Mouse (Mus musculus): ENCODE results near the gene Gm3629. TPM values are rescaled to one million over a fixed set of nuclear protein-coding genes. Genes with fewer than 3 reads are reported as not detected.
A peak's percentile ranks its signal among the peaks of the same experiment; 100 is the strongest.
"Not testable (repeated sequence)": the region's sequence is repeated elsewhere in the genome, so short reads cannot be mapped to it uniquely, and the experiment has no call there.

The Gm3629 gene
- not detected in 2 replicates for polyA plus RNA-seq (2015; fragmentation: Nextera tagmentation; extraction: Ambion mirVana)

DNA sequence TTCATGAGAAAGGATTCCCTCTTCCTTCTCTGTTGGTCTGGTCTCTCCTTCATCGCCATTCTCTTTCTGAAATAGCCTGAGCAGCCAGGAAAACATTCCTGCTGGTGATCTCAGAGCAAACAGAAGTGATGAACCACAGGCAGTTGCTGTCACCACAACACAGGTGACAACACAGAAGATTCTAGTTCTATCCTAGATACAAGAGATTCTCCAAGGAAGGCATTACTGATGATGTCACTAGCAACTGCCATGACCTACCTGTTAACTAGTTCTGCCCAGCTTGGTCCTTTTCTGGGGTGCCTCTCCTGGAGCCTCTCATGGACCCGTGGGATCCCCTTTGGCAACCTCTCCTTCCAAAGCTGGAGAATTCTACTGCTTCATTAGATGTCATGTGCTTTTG lies at the start of gene Gm3629:
Gene Gm3629 (minus strand): TSS at position 101 of the 400 bp plus-strand sequence.
- not testable (repeated sequence) for H3K4me2 ChIP-seq; H3K4me3 ChIP-seq (replicated peaks); H3K9ac ChIP-seq; ATAC-seq (replicated peaks; ENCODE audit: low FRiP score); H3K4me1 ChIP-seq; H3K36me3 ChIP-seq; H3K27me3 ChIP-seq; H3K9me3 ChIP-seq (replicated peaks); H3K27ac ChIP-seq
- WGBS = 10% methylated on average over 1 of the region's 2 CpGs

DNA sequence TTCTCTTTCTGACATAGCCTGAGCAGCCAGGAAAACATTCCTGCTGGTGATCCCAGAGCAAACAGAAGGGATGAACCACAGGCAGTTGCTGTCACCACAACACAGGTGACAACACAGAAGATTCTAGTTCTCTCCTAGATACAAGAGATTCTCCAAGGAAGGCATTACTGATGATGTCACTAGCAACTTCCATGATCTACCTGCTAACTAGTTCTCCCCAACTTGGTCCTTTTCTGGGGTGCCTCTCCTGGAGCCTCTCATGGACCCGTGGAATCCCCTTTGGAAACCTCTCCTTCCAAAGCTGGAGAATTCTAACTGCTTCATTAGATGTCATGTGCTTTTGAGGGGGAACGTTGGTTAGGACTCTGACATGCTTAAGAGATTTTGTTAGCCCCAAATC lies 31.9 kb upstream of the Gm3629 start, which contains the start of gene Gm3460:
Gene Gm3460 (minus strand): TSS at position 101 of the 400 bp plus-strand sequence.
- not testable (repeated sequence) for H3K27me3 ChIP-seq; H3K9ac ChIP-seq; H3K4me3 ChIP-seq (replicated peaks); H3K36me3 ChIP-seq; H3K27ac ChIP-seq; ATAC-seq (replicated peaks; ENCODE audit: low FRiP score); H3K4me1 ChIP-seq; H3K9me3 ChIP-seq (replicated peaks); H3K4me2 ChIP-seq
- WGBS = 65% methylated on average over 1 of the region's 2 CpGs

DNA sequence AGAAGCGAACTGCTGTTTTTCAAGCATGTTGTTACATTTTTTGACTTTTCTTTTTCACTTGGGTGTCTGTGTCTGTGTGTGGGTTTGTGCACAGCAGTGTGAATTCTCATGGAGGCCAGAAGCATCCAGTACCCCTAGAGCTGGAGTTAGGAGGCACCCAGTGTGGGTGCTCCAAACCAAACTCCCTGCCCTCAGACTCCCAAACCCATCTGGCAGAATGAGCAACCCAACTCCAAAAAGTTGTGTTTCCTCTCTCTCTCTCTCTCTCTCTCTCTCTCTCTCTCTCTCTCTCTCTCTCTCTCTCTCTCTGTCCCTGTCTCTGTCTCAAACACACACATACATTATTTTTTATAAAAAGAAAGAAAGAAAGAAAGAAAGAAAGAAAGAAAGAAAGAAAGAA lies 16.0 kb upstream of the Gm3629 start:
- H3K4me3 ChIP-seq (replicated peaks); H3K27ac ChIP-seq; H3K27me3 ChIP-seq; H3K36me3 ChIP-seq; H3K9ac ChIP-seq; H3K4me1 ChIP-seq; ATAC-seq (replicated peaks; ENCODE audit: low FRiP score); H3K9me3 ChIP-seq (replicated peaks); H3K4me2 ChIP-seq: not testable (repeated sequence)
- WGBS = no CpG with 5 or more reads among the region's 1 CpGs

DNA sequence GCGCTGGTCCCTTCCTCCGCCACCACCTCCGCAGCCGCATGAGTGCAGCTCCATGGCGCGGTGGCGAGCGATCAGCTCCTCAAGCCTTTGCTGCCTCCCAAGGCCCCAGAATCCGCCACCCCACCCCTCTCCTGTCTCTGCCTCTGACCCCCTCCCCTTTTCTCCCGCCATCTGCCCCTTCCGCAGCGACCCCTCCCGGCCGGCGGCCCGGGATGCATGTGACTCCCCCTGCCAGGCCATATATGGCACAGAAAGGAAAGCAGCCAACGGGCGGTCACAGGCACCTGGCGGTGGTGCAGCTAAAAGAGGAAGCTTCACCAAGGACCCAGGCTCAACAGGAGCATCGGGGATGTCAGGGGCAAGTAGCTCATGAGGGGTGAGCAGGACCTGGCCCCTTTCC lies 14.6 kb upstream of the Gm3629 start:
- ATAC-seq (replicated peaks; ENCODE audit: low FRiP score); H3K27me3 ChIP-seq; H3K4me1 ChIP-seq; H3K27ac ChIP-seq; H3K36me3 ChIP-seq; H3K9me3 ChIP-seq (replicated peaks): not testable (repeated sequence)
- 0 out of 2 replicates have a peak overlapping the region, but pooled peaks have one; percentile 14 for H3K9ac ChIP-seq
- 3% methylated on average over 13 of the region's 20 CpGs for WGBS
- H3K4me2 ChIP-seq = peak overlapping the region; percentile 67
- H3K4me3 ChIP-seq (replicated peaks) = peak overlapping the region; percentile 40

- 9% methylated on average over 17 of the region's 20 CpGs for WGBS
Measured at GRCm38 (mm10) chr14:6604551-6604950, 14.1 kb upstream of the Gm3629 start.

DNA sequence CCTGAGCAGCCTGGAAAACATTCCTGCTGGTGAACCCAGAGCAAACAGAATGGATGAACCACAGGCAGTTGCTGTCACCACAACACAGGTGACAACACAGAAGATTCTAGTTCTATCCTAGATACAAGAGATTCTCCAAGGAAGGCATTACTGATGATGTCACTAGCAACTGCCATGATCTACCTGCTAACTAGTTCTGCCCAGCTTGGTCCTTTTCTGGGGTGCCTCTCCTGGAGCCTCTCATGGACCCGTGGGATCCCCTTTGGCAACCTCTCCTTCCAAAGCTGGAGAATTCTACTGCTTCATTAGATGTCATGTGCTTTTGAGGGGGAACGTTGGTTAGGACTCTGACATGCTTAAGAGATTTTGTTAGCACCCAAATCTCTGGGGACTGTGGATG lies 53.2 kb downstream of the Gm3629 start, which contains the start of gene Gm8356:
Gene Gm8356 (minus strand): TSS at position 101 of the 400 bp plus-strand sequence.
- not testable (repeated sequence) for H3K36me3 ChIP-seq; H3K4me3 ChIP-seq (replicated peaks); ATAC-seq (replicated peaks; ENCODE audit: low FRiP score); H3K4me2 ChIP-seq; H3K9ac ChIP-seq; H3K4me1 ChIP-seq; H3K27ac ChIP-seq; H3K9me3 ChIP-seq (replicated peaks); H3K27me3 ChIP-seq
- WGBS = 22% methylated on average over 1 of the region's 2 CpGs

More at GRCm38 (mm10) chr14:6604551-6604950, 14.1 kb upstream of the Gm3629 start:
- H3K4me3 ChIP-seq (replicated peaks) = peak overlapping the region; percentile 40
- not testable (repeated sequence) for H3K27ac ChIP-seq; H3K4me1 ChIP-seq; H3K36me3 ChIP-seq; H3K9ac ChIP-seq; H3K9me3 ChIP-seq (replicated peaks); H3K27me3 ChIP-seq; ATAC-seq (replicated peaks; ENCODE audit: low FRiP score)
- H3K4me2 ChIP-seq = peak overlapping the region; percentile 67

Other genes starting within 250 kb of the Gm3629 start
- not detected in 2 replicates for gene Gm3618, start 246.9 kb downstream of the Gm3629 start, polyA plus RNA-seq (2015; fragmentation: Nextera tagmentation; extraction: Ambion mirVana)
- not detected in 2 replicates for gene Gm16440, start 200.3 kb downstream of the Gm3629 start, polyA plus RNA-seq (2015; fragmentation: Nextera tagmentation; extraction: Ambion mirVana)
- gene Gm3591, start 178.1 kb downstream of the Gm3629 start, polyA plus RNA-seq (2015; fragmentation: Nextera tagmentation; extraction: Ambion mirVana) = 0.52 and 0.57 TPM in 2 replicates
- not detected in 2 replicates for gene Gm3594, start 146.0 kb downstream of the Gm3629 start, polyA plus RNA-seq (2015; fragmentation: Nextera tagmentation; extraction: Ambion mirVana)
- not detected in 2 replicates for gene Gm8356, start 53.3 kb downstream of the Gm3629 start, polyA plus RNA-seq (2015; fragmentation: Nextera tagmentation; extraction: Ambion mirVana)
- not detected in 2 replicates for gene Gm3460, start 31.8 kb upstream of the Gm3629 start, polyA plus RNA-seq (2015; fragmentation: Nextera tagmentation; extraction: Ambion mirVana)
- gene Gm10251, start 93.6 kb upstream of the Gm3629 start, polyA plus RNA-seq (2015; fragmentation: Nextera tagmentation; extraction: Ambion mirVana) = not detected in 2 replicates
- gene Gm8050, start 129.6 kb upstream of the Gm3629 start, polyA plus RNA-seq (2015; fragmentation: Nextera tagmentation; extraction: Ambion mirVana) = 0.13 TPM in 1 of 2 replicates, not detected in the other
- 2.9 and 3.2 TPM in 2 replicates for gene Gm3636, start 151.7 kb upstream of the Gm3629 start, polyA plus RNA-seq (2015; fragmentation: Nextera tagmentation; extraction: Ambion mirVana)
- not detected in 2 replicates for gene Gm8362, start 183.8 kb upstream of the Gm3629 start, polyA plus RNA-seq (2015; fragmentation: Nextera tagmentation; extraction: Ambion mirVana)
- not detected in 2 replicates for gene Gm3642, start 249.7 kb upstream of the Gm3629 start, polyA plus RNA-seq (2015; fragmentation: Nextera tagmentation; extraction: Ambion mirVana)